Mouse (Mus musculus) intestine, postnatal 0 days (tissue): ENCODE measurements around the gene Rab10. TPM values are rescaled to one million over a fixed set of nuclear protein-coding genes. Genes with fewer than 3 reads are reported as not detected.

Source experiments
- ATAC-seq: fragments of 200-750 bp; cut with Nextera tagmentation; 2 replicates; pipeline ENCODE4 v1.8.0; 2017; ENCODE audit warnings: mild to moderate bottlenecking, moderate TSS enrichment, moderate library complexity
- H3K27ac ChIP-seq: fragments of 300-500 bp; sonication (generic); 2 replicates; pipeline ENCODE4 v1.5.1; 2014; ENCODE audit warnings: mild to moderate bottlenecking, low read depth, low read length, moderate library complexity
- H3K27me3 ChIP-seq: fragments of 300-500 bp; sonication (generic); replicated peaks from 2 replicates; pipeline ENCODE4 v1.6.1; 2014; ENCODE audit warnings: low read length, mixed read lengths; ENCODE audit not compliant: control insufficient read depth, insufficient read depth
- H3K36me3 ChIP-seq: fragments of 300-500 bp; sonication (generic); 2 replicates; pipeline ENCODE4 v1.6.1; 2014; ENCODE audit warnings: mild to moderate bottlenecking, moderate library complexity; ENCODE audit not compliant: control insufficient read depth, insufficient read depth
- H3K4me1 ChIP-seq: fragments of 300-500 bp; sonication (generic); replicated peaks from 2 replicates; pipeline ENCODE4 v1.6.1; 2014; ENCODE audit warnings: antibody characterized with exemption, low read length, mixed read lengths; ENCODE audit not compliant: control insufficient read depth, insufficient read depth
- H3K4me2 ChIP-seq: fragments of 300-500 bp; sonication (generic); replicated peaks from 2 replicates; pipeline ENCODE4 v1.6.1; 2014; ENCODE audit warnings: low read depth, mild to moderate bottlenecking, moderate library complexity
- H3K4me3 ChIP-seq: fragments of 300-500 bp; sonication (generic); 2 replicates; pipeline ENCODE4 v1.5.1; 2014; ENCODE audit warnings: low read depth, low read length
- H3K9ac ChIP-seq: fragments of 300-500 bp; sonication (generic); 2 replicates; pipeline ENCODE4 v1.6.1; 2014; ENCODE audit warnings: mild to moderate bottlenecking, low read depth, low read length
- H3K9me3 ChIP-seq: fragments of 300-500 bp; sonication (generic); 2 replicates; pipeline ENCODE4 v1.6.1; 2016; ENCODE audit warnings: mixed run types; ENCODE audit not compliant: control insufficient read depth
- CTCF ChIP-seq: sonication (generic); IDR thresholded peaks from 2 replicates; pipeline ENCODE4 v1.5.1; 2016; ENCODE audit warnings: low read depth, mild to moderate bottlenecking, control low read depth, antibody characterized with exemption, moderate library complexity
- WGBS: fragments of 180-500 bp; shearing (Covaris S2); extraction: QIAGEN DNeasy Blood & Tissue Kit; methylation state at CpG from one replicate; pipeline ENCODE4 v1.1.7; 2014; 5-methylcytosine and 5-hydroxymethylcytosine counted together
- polyA plus RNA-seq: library from polyadenylated mRNA; unstranded; fragments of >200 nt; fragmentation: Nextera tagmentation; extraction: Ambion mirVana; gene quantifications from 2 replicates; pipeline ENCODE4 v1.2.1, GENCODE M21; 2015

The Rab10 gene
- polyA plus RNA-seq, result 47.0 and 50.1 TPM in 2 replicates

GRCm38 (mm10) chr12:3309391-3310320 is at the start of gene Rab10:
Gene Rab10 (minus strand): TSS chr12:3309969.
- peak within 1 kb of the TSS; percentile 87 for H3K9ac ChIP-seq
- WGBS, result under 1% methylated on average over 106 of the region's 111 CpGs
- peak within 1 kb of the TSS; percentile 67 for H3K4me2 ChIP-seq
- peak within 1 kb of the TSS; percentile 99 for H3K27ac ChIP-seq
- H3K4me3 ChIP-seq, result peak within 1 kb of the TSS; percentile 91
- ATAC-seq, result peak; percentile 99
- H3K9me3 ChIP-seq, result no peaks in the 10 kb centered on the region
- no peaks in the 10 kb centered on the region for H3K27me3 ChIP-seq
- no peaks in the 10 kb centered on the region for H3K36me3 ChIP-seq
- TF ChIP-seq CTCF, result peak; percentile 22; the same call in 1 of the 2 replicates
- 0 out of 2 replicates have a peak, but pooled peaks cover 3% of the 10 kb centered on the region for H3K4me1 ChIP-seq

DNA sequence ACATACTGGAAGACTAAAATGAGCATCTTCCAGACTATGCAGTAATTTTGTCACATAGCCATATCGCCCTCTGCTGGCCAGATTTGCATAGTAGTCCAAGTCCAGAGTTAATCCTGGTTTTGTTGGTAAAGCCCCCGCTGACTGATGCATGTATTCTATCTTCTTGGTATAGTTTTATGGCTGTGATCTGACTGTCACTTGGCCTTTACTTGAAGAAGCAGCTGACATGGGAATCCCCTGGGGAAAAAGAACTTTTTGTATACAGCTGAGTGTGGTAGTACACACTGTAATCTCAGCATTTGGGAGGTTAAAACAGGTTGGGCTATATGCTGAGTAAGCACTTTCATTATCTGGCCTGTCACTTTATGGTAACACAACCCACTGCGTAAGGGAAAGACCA is 49.5 kb upstream of the Rab10 start:
- H3K27me3 ChIP-seq, result no peaks in the 10 kb centered on the region
- ATAC-seq, result 0 out of 2 replicates have a peak, but pooled peaks have one; percentile 28
- H3K36me3 ChIP-seq, result no peaks in the 10 kb centered on the region
- peak; percentile 81 for TF ChIP-seq CTCF
- H3K9me3 ChIP-seq, result no peaks in the 10 kb centered on the region
- 19% methylated on average over 3 of the region's 3 CpGs for WGBS
- H3K27ac ChIP-seq, result no peak overlapping the region
- no peaks in the 10 kb centered on the region for H3K4me1 ChIP-seq
- H3K9ac ChIP-seq, result no peak overlapping the region
- H3K4me2 ChIP-seq, result no peak overlapping the region
- no peak overlapping the region for H3K4me3 ChIP-seq

DNA sequence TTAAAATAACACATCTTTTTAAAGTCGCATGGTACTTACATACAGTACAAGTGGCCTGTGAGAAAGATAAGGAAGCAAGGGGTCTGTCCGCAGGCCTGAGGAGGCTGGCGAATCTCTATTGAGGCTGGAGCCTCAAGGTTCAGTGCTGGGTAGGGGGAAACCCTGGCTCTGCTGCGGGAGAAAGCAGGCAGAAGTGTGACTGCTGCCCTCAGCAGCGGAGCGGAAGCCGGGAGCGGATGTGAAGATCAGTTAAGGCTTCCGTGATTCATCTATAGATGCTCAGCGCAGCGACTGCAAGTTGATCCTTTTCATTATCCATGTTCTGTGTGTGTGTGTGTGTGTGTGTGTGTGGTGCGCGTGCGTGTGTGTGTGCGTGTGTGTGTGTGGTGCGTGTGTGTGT is 47.1 kb upstream of the Rab10 start:
- Histone ChIP-seq H3K27me3 (no peaks in the 10 kb centered on the region), H3K9ac (no peak overlapping the region), H3K4me1 (no peaks in the 10 kb centered on the region), H3K36me3 (no peaks in the 10 kb centered on the region), H3K4me2 (peak overlapping the region; percentile 24; the same call in 1 of the 2 replicates), H3K9me3 (no peaks in the 10 kb centered on the region), H3K27ac (no peak overlapping the region), H3K4me3 (no peak overlapping the region)
- ATAC-seq, result no peak
- WGBS, result 55% methylated on average over 16 of the region's 16 CpGs
- TF ChIP-seq CTCF, result no peak

DNA sequence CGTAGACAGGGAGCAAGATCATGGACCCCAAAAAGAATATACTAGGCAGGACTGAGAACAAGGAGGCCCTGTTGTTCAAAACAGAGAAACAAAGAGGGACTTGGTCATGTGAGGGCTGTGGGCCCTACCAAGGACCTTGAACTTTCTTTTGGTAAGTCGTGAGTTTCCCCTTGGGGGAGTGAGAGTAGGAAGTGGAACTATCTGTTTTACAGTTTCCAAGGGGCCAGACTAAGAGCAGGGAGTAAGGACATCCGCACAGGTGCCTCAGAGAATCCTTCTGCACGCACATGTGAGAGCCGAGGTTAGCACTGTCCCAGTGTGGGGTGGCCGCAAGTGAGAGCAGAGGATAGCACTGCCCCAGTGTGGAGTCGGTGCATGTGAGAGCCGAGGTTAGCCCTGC is 45.3 kb upstream of the Rab10 start:
- Histone ChIP-seq H3K9me3 (no peaks in the 10 kb centered on the region), H3K4me3 (no peak overlapping the region), H3K4me2 (no peak overlapping the region), H3K27ac (no peak overlapping the region), H3K27me3 (no peaks in the 10 kb centered on the region), H3K9ac (no peak overlapping the region), H3K4me1 (no peaks in the 10 kb centered on the region), H3K36me3 (no peaks in the 10 kb centered on the region)
- TF ChIP-seq CTCF, result no peak
- 81% methylated on average over 8 of the region's 8 CpGs for WGBS
- ATAC-seq, result no peak

DNA sequence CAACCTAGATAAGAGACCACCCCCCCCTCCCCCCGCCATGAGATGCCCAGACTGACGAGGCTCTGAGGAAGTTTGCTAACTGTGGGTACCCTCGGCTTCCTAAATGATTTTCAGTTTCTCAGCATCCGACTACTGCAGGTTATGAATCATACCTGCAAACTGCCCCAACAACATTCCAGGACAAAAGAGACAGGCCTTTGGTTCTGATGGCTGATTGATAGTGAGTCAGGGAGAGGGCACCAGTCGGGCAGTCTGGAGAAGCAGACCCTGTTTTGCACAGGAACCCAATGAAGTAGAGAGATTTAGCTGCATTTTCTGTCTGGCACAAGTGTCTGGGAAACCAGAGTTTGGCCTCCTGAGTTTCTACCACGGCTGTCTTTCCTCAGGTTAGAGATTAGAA is 42.4 kb upstream of the Rab10 start:
- ATAC-seq, result no peak
- no peak overlapping the region for H3K4me3 ChIP-seq
- no peaks in the 10 kb centered on the region for H3K4me1 ChIP-seq
- H3K36me3 ChIP-seq, result no peaks in the 10 kb centered on the region
- no peaks in the 10 kb centered on the region for H3K9me3 ChIP-seq
- H3K27ac ChIP-seq, result no peak overlapping the region
- 57% methylated on average over 6 of the region's 6 CpGs for WGBS
- H3K9ac ChIP-seq, result no peak overlapping the region
- H3K27me3 ChIP-seq, result no peaks in the 10 kb centered on the region
- no peak for TF ChIP-seq CTCF
- H3K4me2 ChIP-seq, result no peak overlapping the region

DNA sequence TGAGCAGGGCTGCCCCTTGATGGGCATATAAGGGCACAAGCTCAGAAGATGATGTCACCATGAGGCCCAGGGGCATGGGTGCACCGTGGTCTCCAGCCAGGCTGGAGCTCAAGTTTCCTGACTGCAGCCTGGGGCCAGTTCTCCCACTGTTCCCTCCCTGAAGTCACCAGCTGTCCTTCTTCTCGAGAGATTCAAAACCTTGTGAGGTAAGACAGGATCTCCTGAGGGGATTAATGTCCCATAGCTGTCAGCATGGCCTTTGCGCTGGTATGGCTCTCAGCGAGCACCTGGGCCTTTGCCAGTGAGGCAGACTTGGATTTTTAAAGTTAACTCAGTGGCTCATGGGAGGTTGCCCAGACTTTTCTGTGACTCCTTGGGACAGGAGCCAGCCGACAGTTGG is 40.4 kb upstream of the Rab10 start:
- no peak overlapping the region for H3K27ac ChIP-seq
- no peaks in the 10 kb centered on the region for H3K36me3 ChIP-seq
- WGBS, result 73% methylated on average over 5 of the region's 5 CpGs
- no peak for TF ChIP-seq CTCF
- no peak for ATAC-seq
- no peak overlapping the region for H3K9ac ChIP-seq
- no peak overlapping the region for H3K4me3 ChIP-seq
- no peak overlapping the region for H3K4me2 ChIP-seq
- no peaks in the 10 kb centered on the region for H3K27me3 ChIP-seq
- H3K9me3 ChIP-seq, result no peaks in the 10 kb centered on the region
- no peaks in the 10 kb centered on the region for H3K4me1 ChIP-seq
